Mouse (Mus musculus) adrenal gland, adult 18-20 months (tissue): Measurements from ENCODE around the gene 1700016D06Rik. TPM values are rescaled to one million over a fixed set of nuclear protein-coding genes. Genes with fewer than 3 reads are reported as not detected.
"Not testable (repeated sequence)": the region's sequence is repeated elsewhere in the genome, so short reads cannot be mapped to it uniquely, and the experiment has no call there.

Source experiments
- DNase-seq, 2 experiments: peaks; one replicate each; pipeline ENCODE4 v3.0.0; 2021 to 2022; ENCODE audit warnings: low spot score in 2 of 2
- total RNA-seq, 2 experiments: library from RNA; stranded (reverse); gene quantifications; 1 replicate in 1 of 2; 2 replicates in 1 of 2; pipeline ENCODE4 v1.2.3; 2021

The 1700016D06Rik gene
- total RNA-seq, 2 experiments from 2014 or later = not detected

DNA sequence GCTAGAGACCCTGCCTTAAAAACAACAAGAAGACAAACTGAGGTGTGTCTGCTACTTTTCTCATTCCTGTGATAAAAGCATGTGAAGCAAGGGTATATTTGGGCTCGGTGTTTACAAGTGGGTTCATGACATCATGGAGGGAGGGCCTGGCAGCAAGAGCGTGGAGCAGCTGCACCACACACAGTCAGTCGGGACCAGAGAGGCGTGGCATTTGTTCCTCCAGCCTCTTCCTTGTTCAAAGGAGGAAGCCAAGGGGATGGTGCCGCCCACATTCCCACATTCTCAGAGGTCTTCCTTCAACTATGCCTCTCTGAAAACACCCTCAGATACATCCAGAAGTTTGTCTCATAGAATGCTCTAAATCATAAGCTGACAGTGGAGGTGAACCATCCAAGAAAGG, 2.9 kb upstream of the 1700016D06Rik start:
- DNase-seq = no peak

DNA sequence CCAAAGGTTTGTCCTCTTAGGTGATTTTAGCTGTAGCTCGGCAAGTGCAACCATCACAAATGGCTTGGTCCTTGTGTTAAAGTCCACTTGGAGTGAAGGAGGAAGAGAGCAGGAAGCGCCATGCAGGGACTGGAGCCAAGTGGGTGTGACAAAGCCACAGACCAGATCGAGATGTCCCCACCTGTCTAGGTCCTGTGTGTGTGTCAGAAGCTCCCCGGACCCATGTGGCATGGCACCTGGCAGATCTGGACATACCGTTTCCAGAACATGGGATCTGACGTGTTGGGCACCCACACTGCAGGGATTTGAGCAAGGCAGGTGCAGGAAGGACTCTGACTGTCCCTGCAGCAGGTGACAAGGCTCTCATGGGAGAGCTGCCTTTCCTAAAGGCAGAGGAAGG, 565 bp upstream of the 1700016D06Rik start:
- no peak for DNase-seq

DNA sequence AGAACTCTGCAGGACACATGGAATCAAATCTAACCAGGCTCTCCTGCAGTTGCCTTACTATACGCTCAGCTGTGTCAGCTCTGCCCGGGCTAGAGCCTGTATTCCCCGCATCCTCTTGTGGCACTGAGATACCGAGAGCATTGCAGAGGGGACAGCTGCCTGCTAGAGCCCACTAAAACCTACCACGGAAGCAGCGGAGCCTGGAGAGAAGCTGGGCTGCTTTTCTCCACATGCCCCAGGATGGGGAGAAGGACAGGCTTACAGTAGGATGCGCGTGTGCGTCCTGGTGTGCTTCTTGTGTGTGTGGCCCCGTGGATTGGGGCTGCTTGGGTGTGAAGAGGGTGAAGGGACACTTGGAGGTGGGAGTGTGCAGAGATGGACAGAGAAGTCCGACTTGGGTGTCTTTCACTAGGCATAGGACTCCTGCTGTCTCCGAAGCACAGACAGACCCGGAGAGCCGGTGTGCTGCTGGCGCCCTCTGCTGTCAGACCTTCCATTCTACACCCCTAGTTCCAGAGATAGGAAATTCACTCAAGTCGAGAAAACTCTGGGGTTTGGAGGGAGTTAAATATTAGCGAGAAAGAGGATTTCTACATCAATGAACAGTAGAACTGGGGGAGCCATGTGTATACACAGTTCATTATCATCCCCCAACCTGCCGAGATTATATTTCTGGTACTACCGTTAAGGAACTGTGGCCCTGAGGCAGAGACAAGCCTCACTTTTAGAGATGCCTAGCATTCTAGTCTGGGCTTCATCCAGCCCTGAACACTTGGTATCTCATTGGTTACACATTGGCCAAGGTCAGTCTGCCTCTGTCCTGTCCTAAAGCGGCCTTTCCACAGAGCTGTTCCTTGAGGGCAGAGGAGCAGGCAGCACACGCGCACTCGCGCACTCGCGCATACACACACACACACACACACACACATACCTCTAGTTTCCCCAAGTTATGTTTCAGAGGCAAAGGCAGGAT, 517 bp downstream of the 1700016D06Rik start:
- DNase-seq = peak; percentile 77 to 78

DNA sequence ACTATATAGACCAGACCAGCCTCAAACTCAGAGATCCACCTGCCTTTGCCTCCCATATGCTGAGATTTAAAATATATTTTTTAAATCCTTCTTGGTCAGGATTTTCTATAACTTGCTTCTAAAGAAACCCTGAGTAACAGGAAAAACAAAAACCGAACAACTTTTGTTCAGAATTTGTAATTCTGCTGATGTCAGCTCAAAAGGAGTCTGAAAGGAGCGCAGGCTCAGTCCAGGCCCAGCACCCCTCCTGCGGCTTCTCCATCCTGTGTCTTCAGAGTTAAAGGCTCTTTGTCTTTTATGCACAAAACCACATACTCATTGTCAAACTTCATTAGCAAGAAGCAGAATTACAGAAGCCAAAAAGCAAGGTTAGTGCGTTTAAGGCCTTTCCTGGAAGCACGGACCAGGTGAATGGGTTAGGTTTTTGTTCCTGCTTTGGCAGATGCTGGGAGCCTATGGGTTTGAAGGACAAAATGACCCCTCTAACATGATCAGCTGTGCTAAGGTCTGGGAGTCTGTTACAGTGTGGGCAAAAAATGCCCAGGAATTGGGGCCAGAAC, 1.3 kb downstream of the 1700016D06Rik start:
- no peak for DNase-seq

DNA sequence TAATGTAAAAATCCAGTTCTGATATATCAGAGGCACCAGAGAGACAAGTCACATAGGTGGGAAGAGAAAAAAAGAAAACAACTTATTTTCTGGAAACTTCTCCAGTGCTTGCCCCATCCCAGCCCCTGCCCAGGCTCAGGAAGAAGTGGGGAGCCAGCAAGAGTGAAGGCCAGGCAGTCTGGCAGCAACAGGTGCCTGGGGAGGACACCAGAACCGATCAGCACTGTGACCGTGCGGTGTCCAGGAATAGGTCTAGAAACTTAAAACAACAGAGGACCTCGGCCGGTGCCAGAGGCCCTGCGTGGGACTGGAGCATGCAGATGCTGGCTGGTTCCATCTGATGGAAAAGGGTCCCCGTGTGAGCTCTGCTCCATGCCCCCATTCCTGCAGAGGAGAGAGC, 3.4 kb downstream of the 1700016D06Rik start:
- DNase-seq = no peak

DNA sequence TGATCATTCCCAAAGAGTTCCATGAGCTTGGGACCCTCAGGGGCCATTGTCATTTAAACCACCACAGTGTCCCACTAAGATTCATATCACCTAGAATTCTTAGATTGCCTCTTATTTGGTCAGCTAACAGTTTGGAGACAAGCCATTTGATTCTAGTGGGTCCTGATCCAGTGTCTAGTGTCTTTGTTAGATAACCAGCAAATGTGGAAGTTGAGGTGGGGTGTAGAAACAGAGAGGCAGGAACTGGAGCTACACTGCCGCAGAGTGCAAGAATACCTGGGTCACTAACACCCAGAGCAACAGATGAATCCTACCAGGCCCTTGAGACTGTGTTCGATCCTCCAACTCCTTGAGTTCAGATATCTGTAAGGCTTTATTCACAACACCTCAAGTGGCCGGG, 4.7 kb downstream of the 1700016D06Rik start:
- no peak for DNase-seq

DNA sequence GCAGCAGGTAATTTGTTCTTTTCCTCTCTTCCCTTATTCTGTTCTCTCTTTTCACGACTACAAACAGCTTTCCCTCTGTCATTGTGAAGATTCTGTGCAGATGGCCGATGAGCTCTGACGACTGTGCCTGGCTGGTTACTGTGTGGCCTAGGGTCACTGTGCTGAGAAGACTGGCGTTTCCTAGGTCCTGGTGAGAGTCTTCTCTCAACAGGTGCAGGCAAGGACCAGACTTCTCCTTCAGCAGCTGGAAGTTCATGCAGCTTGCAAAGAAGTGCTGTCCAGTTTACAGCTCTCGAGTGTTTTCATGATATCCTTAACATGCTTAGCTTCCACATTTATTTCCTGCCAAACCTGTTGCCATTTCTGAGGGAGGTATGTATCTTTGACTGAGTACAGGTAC, 6.9 kb downstream of the 1700016D06Rik start:
- DNase-seq = no peak

DNA sequence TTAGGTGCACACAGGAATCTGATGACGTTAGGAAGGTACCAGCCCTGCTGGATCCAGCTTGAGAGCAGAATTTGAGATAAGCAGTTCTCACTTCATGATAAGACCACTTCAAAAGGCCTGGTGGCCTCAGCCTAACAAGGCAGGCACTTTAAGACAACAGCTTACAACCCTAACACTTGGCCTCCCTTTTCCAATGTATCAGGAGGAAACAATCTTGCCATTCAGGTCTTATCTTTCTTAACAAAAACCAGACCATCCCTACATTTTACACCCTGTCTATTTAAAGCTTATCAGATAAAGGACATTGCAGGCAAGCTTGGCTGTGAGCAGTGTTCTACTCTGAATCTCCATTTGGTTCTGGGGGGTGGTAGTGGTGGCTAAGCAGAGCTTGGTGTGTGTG, 8.4 kb downstream of the 1700016D06Rik start:
- DNase-seq = no peak

DNA sequence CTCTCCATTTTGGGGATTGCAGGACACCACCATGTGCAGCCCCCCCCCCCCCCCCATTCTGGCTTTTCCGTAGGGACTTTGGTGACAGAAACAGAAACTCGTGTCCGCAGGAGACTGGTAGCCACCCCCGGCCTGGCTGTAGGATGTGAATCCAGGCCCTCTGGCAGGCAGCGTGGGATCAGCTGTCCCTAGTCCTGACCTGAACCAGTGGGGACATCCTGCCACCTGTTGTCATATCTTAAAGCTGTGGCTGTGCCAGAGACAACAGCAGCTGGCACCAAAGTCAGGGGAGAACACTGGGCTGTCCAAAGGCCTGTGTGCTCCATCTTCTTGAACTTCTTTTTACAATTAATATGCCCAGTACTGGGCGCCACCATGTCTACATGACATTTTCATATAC, 9.1 kb downstream of the 1700016D06Rik start:
- DNase-seq = no peak

DNA sequence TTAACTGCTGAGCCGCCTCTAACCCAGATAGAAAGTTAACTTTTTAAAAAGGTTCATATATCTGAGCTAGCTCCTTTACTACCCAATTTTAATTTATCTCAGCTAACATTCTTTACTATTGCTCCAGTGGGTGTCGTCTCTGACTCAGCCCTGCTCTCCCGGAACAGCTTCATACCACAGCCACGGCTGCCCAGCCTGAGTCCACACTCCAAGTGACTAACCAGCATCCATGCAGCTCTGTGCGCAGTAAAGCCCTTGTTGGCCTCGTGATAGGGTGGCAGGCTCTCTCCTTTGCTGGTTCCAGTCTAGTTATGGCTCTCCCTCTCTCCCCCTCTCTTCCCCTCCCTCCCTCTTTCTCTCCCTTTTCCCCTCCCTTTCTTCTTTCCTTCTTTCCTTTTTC, 9.6 kb downstream of the 1700016D06Rik start:
- no peak for DNase-seq

DNA sequence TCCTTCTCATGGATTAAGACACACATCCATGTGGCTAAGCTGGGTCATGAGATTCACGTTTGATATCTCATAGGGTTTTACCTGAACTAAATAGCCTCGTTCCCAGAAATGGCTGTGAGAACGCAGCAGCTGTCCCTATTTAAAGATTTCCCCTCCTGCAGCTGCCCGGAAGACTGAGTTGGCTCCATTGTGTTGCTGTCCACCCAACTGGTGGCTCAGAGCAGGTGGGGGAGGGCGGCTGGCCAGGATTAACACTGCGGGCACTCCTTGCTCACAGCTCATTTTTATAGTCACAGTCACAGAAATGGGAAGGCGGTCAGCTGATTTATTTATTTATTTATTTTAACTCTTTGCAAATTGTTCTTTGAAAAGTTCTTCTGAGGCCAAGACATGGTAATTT, 10.9 kb downstream of the 1700016D06Rik start:
- DNase-seq = no peak

DNA sequence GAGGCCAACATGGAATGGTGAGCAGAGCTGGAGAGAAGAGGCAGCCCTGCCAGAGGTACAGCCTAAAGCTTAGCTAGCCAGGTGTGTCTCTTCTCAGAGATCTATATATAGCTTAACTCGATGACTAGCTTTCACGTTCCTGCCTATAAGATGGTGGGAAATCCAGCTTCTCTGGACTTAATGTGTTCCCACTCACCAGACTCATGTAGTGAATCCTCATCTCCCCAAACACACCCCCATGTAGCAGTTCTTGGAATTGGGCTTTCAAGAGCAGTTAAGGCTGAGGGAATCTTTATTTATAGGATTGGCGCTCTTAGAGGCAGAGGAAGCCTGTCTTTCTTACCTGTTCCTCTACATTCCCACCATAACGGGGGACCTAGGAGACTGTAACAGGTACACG, 13.6 kb downstream of the 1700016D06Rik start:
- no peak for DNase-seq

DNA sequence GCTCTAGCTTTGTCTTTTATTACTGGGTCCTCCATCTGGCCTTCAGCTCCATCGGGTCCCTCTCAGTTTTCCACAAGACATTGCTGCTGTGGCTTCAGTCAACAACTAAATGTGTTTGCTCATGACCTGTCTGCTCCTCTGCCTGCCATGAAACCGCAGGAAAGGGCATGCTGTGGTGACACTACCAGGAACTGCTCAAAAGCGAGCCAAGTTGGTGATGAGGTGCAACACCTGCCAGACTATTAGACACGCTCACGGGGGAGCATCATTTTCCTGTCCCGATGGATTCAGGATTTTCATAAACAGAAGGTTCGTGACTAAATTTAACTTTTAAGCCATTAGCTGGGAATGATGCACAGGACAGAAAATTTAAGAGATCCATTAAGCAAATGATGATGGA, 16.3 kb downstream of the 1700016D06Rik start:
- DNase-seq = no peak

DNA sequence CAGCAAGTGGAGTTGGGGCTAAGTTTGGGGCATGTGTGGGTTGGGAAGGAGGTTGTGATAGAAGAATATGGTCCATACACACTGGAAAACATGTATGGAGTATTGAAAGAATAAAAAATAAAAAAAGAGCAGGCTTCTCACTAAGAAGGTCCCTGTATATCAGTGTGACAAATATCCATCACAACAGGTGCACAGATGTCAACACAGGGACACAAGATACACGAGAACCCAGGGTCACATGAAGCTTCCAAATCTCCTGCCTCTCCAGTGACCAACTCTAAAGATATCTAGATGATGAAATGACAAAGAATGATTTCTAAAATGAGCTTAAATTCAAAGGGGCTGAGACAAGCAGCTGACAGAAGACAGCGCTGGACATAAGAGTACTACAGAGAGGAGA, 32.6 kb downstream of the 1700016D06Rik start:
- DNase-seq = no peak

DNA sequence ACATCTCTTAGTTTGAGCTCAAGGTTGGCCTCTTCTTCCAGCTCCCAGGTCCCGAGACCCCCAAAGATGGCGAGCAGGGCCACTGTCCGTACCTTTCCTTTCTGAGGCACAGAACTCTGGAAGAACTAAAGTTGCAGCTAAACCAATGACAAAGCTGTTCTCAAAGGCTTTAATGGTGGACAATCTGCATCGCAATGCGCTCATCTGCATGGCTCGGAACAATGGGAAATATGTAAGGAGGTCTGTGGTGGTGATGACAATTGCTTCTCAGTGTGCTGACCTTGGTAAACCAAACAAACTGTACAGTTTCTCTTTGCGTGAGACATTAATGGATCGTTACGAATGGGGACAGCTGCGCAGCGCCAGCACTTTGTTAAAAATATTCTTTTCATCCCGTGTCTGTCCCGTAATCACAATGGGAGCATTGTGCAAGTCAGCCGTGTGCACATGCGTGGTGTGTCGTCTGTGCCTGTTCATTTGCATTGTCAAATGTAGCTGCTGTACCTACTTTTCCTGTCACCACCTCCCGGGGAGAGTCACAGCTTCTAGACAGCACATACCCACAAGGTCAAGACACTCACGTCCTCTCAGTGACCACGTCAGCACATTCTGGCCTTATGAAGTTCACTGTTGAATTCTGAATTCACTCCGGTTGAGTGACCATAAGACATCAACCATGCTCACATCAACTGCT, 34.7 kb downstream of the 1700016D06Rik start:
- DNase-seq = not testable (repeated sequence)

DNA sequence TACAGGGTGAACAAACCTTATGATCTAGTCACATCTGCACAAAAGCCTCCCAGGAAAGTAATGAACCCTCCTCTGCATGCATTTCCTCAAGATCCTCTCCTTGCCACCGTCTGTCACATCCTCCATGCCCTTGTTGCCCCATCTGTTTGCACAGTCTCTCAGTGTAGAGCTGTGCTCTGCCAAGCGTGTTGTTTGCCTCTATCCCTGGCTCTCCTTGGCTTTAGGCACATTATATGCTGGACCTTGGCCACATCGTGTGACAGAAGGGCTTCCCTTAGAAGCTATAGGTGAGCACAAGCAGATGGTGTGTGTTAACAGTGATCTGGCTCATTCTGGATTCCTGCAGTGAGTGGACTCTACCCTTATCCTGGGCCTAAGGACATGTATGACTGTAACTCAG, 38.9 kb downstream of the 1700016D06Rik start:
- no peak for DNase-seq

DNA sequence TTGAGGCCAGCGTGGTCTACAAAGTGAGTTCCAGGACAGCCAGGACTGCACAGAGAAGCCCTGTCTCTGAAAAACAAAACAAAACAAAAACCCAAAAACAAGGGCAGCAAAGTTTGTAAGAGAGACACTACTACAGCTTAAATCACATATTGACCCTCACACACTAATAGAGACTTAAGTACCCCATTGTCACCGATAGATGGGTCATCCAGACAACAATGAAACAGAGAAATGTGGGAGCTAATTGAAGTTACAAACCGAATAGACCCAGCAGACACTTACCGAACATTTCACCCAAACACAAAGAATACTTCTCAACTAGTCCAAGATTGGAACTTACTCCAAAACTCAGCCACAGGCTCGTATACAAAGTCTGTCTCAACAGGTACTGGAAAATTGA, 50.8 kb downstream of the 1700016D06Rik start:
- no peak for DNase-seq

DNA sequence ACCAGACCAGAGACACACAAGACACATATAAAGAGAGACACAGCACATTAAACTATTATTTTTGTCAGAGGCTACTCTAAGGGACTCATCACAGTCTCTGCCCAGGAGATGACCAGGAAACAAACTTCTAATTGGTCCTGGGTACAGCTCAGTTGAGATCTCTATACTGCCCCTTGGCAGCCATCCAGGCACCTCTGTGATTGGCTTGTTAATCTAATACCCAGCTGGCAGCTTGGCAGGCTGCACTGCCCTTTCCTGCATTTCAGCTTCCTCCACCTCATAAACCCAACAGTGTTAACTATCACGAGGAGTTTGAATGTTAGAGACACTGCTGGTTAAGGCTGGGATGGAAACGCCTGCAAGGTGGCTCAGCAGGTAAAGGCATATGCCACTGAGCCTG, 57.7 kb downstream of the 1700016D06Rik start:
- DNase-seq = no peak

DNA sequence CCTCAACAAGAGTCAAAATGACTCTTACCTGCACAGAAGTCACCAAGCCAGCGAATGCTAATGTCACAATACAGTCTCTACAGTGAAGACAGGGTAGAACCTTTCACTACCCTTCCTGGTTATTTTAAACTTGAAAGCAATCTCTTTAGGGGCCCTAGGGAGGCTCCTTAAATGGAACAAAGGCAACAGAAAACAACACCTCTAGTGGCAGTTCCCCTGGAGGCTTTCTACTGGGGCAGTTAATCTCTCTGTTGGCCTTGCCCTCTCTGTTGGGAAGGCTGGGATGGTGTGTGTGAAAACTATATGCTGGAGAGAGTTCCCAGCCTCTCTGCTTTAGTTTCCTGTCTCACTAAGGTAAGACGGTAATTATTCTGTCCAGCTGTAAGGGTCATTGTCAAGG, 60.3 kb downstream of the 1700016D06Rik start:
- DNase-seq = no peak

DNA sequence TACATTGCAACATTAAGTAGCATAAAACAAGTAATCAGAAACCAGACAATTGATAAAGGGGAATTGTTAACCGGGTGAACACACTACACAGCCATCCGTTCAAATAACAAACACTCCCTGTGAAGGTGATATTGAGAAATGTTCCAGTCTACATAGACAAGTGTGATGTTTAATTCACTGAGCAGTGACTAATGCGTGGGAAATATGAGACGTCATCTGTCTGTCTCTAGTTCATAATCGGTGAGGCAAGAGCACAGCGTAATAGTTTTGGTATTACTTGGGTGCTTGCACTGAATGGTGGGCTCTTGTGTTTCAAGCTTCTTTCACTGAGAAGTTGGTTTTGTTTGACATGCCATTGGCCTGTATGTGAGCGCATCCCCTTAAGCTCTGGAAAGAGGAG, 63.3 kb downstream of the 1700016D06Rik start:
- no peak for DNase-seq

DNA sequence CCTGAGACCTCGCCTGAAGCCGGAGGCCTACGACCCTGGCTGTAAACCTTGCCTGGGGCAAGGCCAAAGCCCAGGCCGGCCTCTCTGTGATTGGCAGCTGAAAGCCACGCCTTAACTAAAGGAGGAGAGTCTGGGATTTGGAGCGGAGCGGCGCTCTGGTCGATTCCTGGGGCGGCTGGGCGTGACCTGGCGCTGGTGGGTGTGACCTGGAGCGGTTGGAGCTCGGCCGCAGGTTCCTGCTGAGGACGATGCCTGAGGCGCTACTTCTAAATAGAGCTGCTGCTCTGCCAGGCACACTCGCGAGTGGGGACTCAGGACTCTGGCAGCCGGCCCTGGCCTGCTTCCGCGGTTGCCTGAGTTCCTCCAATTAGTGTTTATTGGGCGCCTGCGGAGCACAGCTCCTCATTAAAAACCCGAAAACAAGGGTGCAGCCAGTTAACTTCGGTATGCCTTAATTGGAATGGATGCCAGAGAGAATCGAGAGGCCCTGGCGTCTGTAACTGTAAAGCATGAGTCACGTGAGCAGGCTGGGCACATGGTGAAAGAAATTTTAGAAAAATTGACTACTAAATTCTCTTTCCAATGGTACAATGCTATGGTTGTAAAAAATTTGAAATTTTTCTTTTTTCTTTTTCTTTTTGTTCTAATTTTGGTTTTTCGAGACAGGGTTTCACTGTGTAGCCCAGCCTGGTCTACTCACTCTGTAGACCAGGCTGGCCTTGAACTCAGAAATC, 64.4 kb downstream of the 1700016D06Rik start:
- DNase-seq = peak; percentile 69 to 80
